Mouse (Mus musculus): ENCODE measurements around the gene Strip1. TPM values are rescaled to one million over a fixed set of nuclear protein-coding genes. Genes with fewer than 3 reads are reported as not detected.

Strip1 gene
- total RNA-seq, 2 experiments from 2014 or later, result 21.4 to 26.2 TPM

GRCm38 (mm10) chr3:107562591-107562990 lies 68.9 kb downstream of the Strip1 start:
- no peak for DNase-seq
- intact Hi-C loops (cut with DNase I), result no loop called here

Other genes starting within 250 kb of the Strip1 start
- gene Kcnc4, start 172.1 kb downstream of the Strip1 start, total RNA-seq (2021), result under 1 TPM; 0.37 to 0.43 TPM
- gene Slc6a17, start 113.7 kb downstream of the Strip1 start, total RNA-seq (2021), result 1 to 10 TPM; 1.3 to 1.5 TPM
- gene Ubl4b, start 76.6 kb downstream of the Strip1 start, total RNA-seq (2021), result not detected
- not detected for gene Alx3, start 36.7 kb downstream of the Strip1 start, total RNA-seq (2021)
- gene Gm10961, start 372 bp downstream of the Strip1 start, total RNA-seq (2021), result not detected
- gene Ahcyl1, start 64.9 kb upstream of the Strip1 start, total RNA-seq (2021), result 10 to 100 TPM; 79.1 to 91.9 TPM
- 10 to 100 TPM; 25.5 to 33.6 TPM for gene Csf1, start 128.8 kb upstream of the Strip1 start, total RNA-seq (2021)
- gene Eps8l3, start 245.5 kb upstream of the Strip1 start, total RNA-seq (2021), result not detected